Mouse (Mus musculus) leukemia stem cell, adult 10-12 weeks (primary cell): ENCODE data around the gene Gm13694. TPM values are rescaled to one million over a fixed set of nuclear protein-coding genes. Genes with fewer than 3 reads are reported as not detected.

Source experiments
- polyA plus RNA-seq: library from polyadenylated mRNA; stranded (reverse); fragments of >175 nt; gene quantifications from 2 replicates; pipeline ENCODE4 v1.2.3, GENCODE M21; 2012; ENCODE audit warnings: low replicate concordance

Gm13694 gene
- not detected in 2 replicates for polyA plus RNA-seq

DNA sequence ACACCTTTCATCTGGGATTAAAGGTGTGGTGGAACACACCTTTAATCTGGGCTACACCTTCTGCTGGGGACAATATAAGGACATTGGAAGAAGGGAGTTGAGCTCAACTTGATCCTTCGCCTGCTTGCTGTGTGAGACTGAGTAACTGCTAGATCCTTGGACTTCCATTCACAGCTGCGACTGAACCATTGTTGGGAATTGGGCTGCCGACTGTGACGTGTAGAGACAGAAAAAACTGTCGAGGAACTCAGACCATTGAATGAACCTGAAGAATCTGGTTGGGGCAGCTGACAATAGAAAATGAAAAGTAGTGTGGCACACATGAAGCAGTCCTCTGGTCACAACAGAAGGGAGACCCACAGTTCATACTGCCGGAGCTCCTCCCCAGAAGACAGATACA lies at the start of gene Gm13694:
Gene Gm13694 (plus strand): TSS at position 301 of the 400 bp plus-strand sequence.

GRCm38 (mm10) chr2:83940931-83941361 lies 37.8 kb upstream of the Gm13694 start, which contains the start of gene Zswim2:
Gene Zswim2 (minus strand): TSS chr2:83941228.

GRCm38 (mm10) chr2:83955393-83955792 lies 23.3 kb upstream of the Gm13694 start, which contains the start of gene Gm13698:
Gene Gm13698 (plus strand): TSS chr2:83955693.

GRCm38 (mm10) chr2:83961203-83961602 lies 17.5 kb upstream of the Gm13694 start, which contains the start of gene Gm13693:
Gene Gm13693 (plus strand): TSS chr2:83961503.

DNA sequence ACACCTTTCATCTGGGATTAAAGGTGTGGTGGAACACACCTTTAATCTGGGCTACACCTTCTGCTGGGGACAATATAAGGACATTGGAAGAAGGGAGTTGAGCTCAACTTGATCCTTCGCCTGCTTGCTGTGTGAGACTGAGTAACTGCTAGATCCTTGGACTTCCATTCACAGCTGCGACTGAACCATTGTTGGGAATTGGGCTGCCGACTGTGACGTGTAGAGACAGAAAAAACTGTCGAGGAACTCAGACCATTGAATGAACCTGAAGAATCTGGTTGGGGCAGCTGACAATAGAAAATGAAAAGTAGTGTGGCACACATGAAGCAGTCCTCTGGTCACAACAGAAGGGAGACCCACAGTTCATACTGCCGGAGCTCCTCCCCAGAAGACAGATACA lies 11.7 kb upstream of the Gm13694 start, which contains the start of gene Gm13695:
Gene Gm13695 (plus strand): TSS at position 301 of the 400 bp plus-strand sequence.

GRCm38 (mm10) chr2:83972823-83973222 lies 5.9 kb upstream of the Gm13694 start, which contains the start of gene Gm13696:
Gene Gm13696 (plus strand): TSS chr2:83973123.

DNA sequence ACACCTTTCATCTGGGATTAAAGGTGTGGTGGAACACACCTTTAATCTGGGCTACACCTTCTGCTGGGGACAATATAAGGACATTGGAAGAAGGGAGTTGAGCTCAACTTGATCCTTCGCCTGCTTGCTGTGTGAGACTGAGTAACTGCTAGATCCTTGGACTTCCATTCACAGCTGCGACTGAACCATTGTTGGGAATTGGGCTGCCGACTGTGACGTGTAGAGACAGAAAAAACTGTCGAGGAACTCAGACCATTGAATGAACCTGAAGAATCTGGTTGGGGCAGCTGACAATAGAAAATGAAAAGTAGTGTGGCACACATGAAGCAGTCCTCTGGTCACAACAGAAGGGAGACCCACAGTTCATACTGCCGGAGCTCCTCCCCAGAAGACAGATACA lies 5.7 kb downstream of the Gm13694 start, which contains the start of gene Gm13697:
Gene Gm13697 (plus strand): TSS at position 301 of the 400 bp plus-strand sequence.

DNA sequence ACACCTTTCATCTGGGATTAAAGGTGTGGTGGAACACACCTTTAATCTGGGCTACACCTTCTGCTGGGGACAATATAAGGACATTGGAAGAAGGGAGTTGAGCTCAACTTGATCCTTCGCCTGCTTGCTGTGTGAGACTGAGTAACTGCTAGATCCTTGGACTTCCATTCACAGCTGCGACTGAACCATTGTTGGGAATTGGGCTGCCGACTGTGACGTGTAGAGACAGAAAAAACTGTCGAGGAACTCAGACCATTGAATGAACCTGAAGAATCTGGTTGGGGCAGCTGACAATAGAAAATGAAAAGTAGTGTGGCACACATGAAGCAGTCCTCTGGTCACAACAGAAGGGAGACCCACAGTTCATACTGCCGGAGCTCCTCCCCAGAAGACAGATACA lies 11.5 kb downstream of the Gm13694 start, which contains the start of gene Gm13691:
Gene Gm13691 (plus strand): TSS at position 301 of the 400 bp plus-strand sequence.

Other genes with a start within 250 kb of the Gm13694 start
- 0.03 TPM in 1 of 2 replicates, not detected in the other for gene Fam171b, start 166.3 kb upstream of the Gm13694 start, polyA plus RNA-seq
- not detected in 2 replicates for gene Zswim2, start 37.7 kb upstream of the Gm13694 start, polyA plus RNA-seq
- not detected in 2 replicates for gene Gm13698, start 23.2 kb upstream of the Gm13694 start, polyA plus RNA-seq
- gene Gm13693, start 17.4 kb upstream of the Gm13694 start, polyA plus RNA-seq: not detected in 2 replicates
- not detected in 2 replicates for gene Gm13695, start 11.6 kb upstream of the Gm13694 start, polyA plus RNA-seq
- not detected in 2 replicates for gene Gm13696, start 5.8 kb upstream of the Gm13694 start, polyA plus RNA-seq
- not detected in 2 replicates for gene Gm13697, start 5.8 kb downstream of the Gm13694 start, polyA plus RNA-seq
- not detected in 2 replicates for gene Gm13691, start 11.6 kb downstream of the Gm13694 start, polyA plus RNA-seq